Mouse (Mus musculus): Measurements from ENCODE around the gene Gsta3. TPM values are rescaled to one million over a fixed set of nuclear protein-coding genes. Genes with fewer than 3 reads are reported as not detected.

Gene Gsta3
- polyA plus RNA-seq, 1 experiment = 0.97 TPM

DNA sequence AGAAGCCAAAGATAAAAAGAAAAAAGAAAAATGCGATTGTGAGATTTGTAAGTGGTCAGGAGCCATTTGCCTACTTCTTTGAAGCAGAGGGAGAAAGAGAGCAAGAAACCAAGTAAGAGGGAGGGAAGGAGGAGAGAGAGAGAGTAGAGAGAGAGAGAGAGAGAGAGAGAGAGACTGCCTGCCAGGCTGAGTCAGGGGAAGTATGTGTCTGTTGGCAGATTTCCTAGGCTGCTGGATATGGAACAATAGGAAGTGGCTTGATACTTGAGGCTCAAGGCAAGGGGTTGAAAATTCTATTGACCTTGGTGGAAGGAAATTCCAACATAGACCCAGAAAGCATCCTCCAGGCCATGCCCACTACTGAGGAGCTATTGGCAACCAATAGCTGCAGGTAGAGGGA lies 55.8 kb downstream of the Gsta3 start:
- no peak for TF ChIP-seq POLR2A (IDR thresholded peaks at IDR 0.05; ENCODE audit: control insufficient read depth, extremely low read depth, insufficient read depth, low read length, poor library complexity)
- TF ChIP-seq CTCF (IDR thresholded peaks at IDR 0.05; ENCODE audit: borderline replicate concordance, control insufficient read depth, extremely low read depth, insufficient read depth, low read length, poor library complexity) = no peak
- H3K27ac ChIP-seq (ENCODE audit: control insufficient read depth, insufficient read depth, low read length) = no peak overlapping the region
- H3K4me1 ChIP-seq (replicated peaks; ENCODE audit: control insufficient read depth, insufficient read depth, low read length) = no peaks in the 10 kb centered on the region
- WGBS = 87% methylated on average over 1 of the region's 1 CpGs
- H3K27me3 ChIP-seq (ENCODE audit: control insufficient read depth, insufficient read depth, low read length) = no peaks in the 10 kb centered on the region
- no peaks in the 10 kb centered on the region for H3K36me3 ChIP-seq (ENCODE audit: control insufficient read depth, insufficient read depth, low read length)
- no peak for DNase-seq
- no peak overlapping the region for H3K4me3 ChIP-seq (ENCODE audit: control insufficient read depth, insufficient read depth, low read length)

DNA sequence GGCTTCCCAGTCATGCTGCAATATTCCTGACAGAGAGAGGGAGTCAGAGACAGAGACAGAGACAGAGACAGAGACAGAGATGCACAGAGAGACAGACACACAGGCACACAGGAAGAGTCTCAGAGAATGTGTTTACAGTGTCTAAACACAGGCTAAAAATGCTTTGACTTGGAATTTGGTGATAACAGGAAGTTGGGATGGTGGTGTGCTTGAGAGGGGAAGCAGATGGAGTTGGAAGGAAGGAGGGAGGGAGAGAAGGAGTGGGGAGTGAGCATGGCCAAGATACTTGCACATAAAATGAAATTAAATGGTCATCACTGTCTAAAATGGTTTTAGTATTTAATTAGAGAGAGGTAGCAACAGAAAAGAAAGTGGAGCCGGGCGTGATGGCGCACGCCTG lies 57.7 kb downstream of the Gsta3 start:
- no peaks in the 10 kb centered on the region for H3K4me1 ChIP-seq (replicated peaks; ENCODE audit: control insufficient read depth, insufficient read depth, low read length)
- H3K4me3 ChIP-seq (ENCODE audit: control insufficient read depth, insufficient read depth, low read length) = no peak overlapping the region
- no peak for DNase-seq
- H3K27me3 ChIP-seq (ENCODE audit: control insufficient read depth, insufficient read depth, low read length) = no peaks in the 10 kb centered on the region
- no peak overlapping the region for H3K27ac ChIP-seq (ENCODE audit: control insufficient read depth, insufficient read depth, low read length)
- WGBS = 99% methylated on average over 4 of the region's 4 CpGs
- TF ChIP-seq POLR2A (IDR thresholded peaks at IDR 0.05; ENCODE audit: control insufficient read depth, extremely low read depth, insufficient read depth, low read length, poor library complexity) (no peak), CTCF (IDR thresholded peaks at IDR 0.05; ENCODE audit: borderline replicate concordance, control insufficient read depth, extremely low read depth, insufficient read depth, low read length, poor library complexity) (no peak)
- H3K36me3 ChIP-seq (ENCODE audit: control insufficient read depth, insufficient read depth, low read length) = no peaks in the 10 kb centered on the region

DNA sequence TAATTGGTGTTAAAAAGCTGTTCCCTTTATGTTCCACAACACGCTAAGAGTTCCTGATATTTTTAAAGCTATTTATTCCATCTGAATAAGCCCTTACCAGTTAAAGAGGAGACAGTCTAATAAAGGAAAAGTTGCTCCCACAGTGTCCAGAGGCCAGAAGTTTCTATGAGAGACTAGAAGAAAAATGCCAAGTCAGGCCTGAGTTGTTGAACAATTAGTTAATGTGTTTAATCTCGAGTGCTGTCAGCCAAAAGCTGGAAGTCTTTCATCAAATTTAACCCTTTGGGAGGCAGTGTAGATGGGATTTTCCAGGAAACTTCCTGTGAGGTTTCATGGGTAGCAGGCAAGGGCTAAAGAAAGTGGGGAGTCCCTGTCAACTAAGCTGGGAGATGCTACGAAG lies 59.4 kb downstream of the Gsta3 start:
- no peak for DNase-seq
- no peaks in the 10 kb centered on the region for H3K27me3 ChIP-seq (ENCODE audit: control insufficient read depth, insufficient read depth, low read length)
- TF ChIP-seq CTCF (IDR thresholded peaks at IDR 0.05; ENCODE audit: borderline replicate concordance, control insufficient read depth, extremely low read depth, insufficient read depth, low read length, poor library complexity) (no peak), POLR2A (IDR thresholded peaks at IDR 0.05; ENCODE audit: control insufficient read depth, extremely low read depth, insufficient read depth, low read length, poor library complexity) (no peak)
- WGBS = 67% methylated on average over 3 of the region's 3 CpGs
- no peak overlapping the region for H3K27ac ChIP-seq (ENCODE audit: control insufficient read depth, insufficient read depth, low read length)
- 0 out of 2 replicates have a peak, but pooled peaks cover 2% of the 10 kb centered on the region for H3K4me1 ChIP-seq (replicated peaks; ENCODE audit: control insufficient read depth, insufficient read depth, low read length)
- H3K4me3 ChIP-seq (ENCODE audit: control insufficient read depth, insufficient read depth, low read length) = no peak overlapping the region
- H3K36me3 ChIP-seq (ENCODE audit: control insufficient read depth, insufficient read depth, low read length) = no peaks in the 10 kb centered on the region

DNA sequence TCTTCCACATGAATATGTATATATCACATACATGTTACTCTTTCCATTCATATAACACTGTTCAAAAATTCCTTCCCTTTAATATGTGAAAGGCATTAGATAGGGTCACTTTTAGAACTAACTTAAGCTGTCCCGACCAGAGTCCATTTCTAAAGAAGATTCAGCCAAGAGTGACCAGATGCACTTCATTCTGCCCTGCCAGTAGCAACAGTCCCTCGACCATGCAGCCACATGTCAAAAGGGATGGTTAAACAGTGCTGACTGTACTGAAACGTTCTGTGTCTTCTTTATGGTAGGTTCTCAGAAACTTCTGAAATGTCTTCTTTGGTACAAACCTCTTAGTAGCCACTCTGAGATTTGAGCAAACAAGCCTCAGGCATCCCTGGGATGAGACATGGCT lies 61.3 kb downstream of the Gsta3 start:
- TF ChIP-seq CTCF (IDR thresholded peaks at IDR 0.05; ENCODE audit: borderline replicate concordance, control insufficient read depth, extremely low read depth, insufficient read depth, low read length, poor library complexity) (no peak), POLR2A (IDR thresholded peaks at IDR 0.05; ENCODE audit: control insufficient read depth, extremely low read depth, insufficient read depth, low read length, poor library complexity) (no peak)
- DNase-seq = no peak
- WGBS = 90% methylated on average over 3 of the region's 3 CpGs
- H3K36me3 ChIP-seq (ENCODE audit: control insufficient read depth, insufficient read depth, low read length) = no peaks in the 10 kb centered on the region
- no peak overlapping the region for H3K4me3 ChIP-seq (ENCODE audit: control insufficient read depth, insufficient read depth, low read length)
- no peak overlapping the region for H3K27ac ChIP-seq (ENCODE audit: control insufficient read depth, insufficient read depth, low read length)
- H3K4me1 ChIP-seq (replicated peaks; ENCODE audit: control insufficient read depth, insufficient read depth, low read length) = 0 out of 2 replicates have a peak, but pooled peaks cover 2% of the 10 kb centered on the region
- H3K27me3 ChIP-seq (ENCODE audit: control insufficient read depth, insufficient read depth, low read length) = no peaks in the 10 kb centered on the region

DNA sequence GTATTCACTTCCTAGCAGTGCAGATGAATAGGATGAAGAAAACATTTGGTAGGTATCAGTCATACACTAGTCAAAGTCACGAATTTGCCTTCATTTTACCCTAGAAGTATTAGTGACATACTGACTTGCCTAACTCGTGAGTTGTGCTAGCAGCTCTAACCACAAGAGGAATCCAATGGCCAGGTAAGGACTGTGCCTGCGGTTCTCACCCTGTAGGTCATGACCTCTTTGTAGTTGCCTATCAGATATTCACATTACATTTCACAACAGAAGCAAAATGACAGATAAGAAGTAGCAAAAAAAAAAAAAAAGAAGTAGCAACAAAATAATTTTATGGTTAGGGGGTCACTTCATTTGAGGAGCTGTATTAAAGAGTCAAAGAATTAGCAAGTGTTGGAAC lies 63.8 kb downstream of the Gsta3 start:
- TF ChIP-seq CTCF (IDR thresholded peaks at IDR 0.05; ENCODE audit: borderline replicate concordance, control insufficient read depth, extremely low read depth, insufficient read depth, low read length, poor library complexity) = no peak
- TF ChIP-seq POLR2A (IDR thresholded peaks at IDR 0.05; ENCODE audit: control insufficient read depth, extremely low read depth, insufficient read depth, low read length, poor library complexity) = no peak
- no peaks in the 10 kb centered on the region for H3K27me3 ChIP-seq (ENCODE audit: control insufficient read depth, insufficient read depth, low read length)
- DNase-seq = no peak
- H3K4me3 ChIP-seq (ENCODE audit: control insufficient read depth, insufficient read depth, low read length) = no peak overlapping the region
- H3K36me3 ChIP-seq (ENCODE audit: control insufficient read depth, insufficient read depth, low read length) = no peaks in the 10 kb centered on the region
- WGBS = 67% methylated on average over 3 of the region's 3 CpGs
- H3K27ac ChIP-seq (ENCODE audit: control insufficient read depth, insufficient read depth, low read length) = no peak overlapping the region
- H3K4me1 ChIP-seq (replicated peaks; ENCODE audit: control insufficient read depth, insufficient read depth, low read length) = 0 out of 2 replicates have a peak, but pooled peaks cover 2% of the 10 kb centered on the region

GRCm38 (mm10) chr1:21304646-21305045 lies 64.3 kb downstream of the Gsta3 start:
- 95% methylated on average over 4 of the region's 4 CpGs for whole genome bisulfite sequencing
- TF ChIP-seq CTCF (IDR thresholded peaks at IDR 0.05; ENCODE audit: borderline replicate concordance, control insufficient read depth, extremely low read depth, insufficient read depth, low read length, poor library complexity) = no peak
- TF ChIP-seq POLR2A (IDR thresholded peaks at IDR 0.05; ENCODE audit: control insufficient read depth, extremely low read depth, insufficient read depth, low read length, poor library complexity) = no peak
- no peak overlapping the region for H3K4me3 ChIP-seq (ENCODE audit: control insufficient read depth, insufficient read depth, low read length)
- no peaks in the 10 kb centered on the region for H3K27me3 ChIP-seq (ENCODE audit: control insufficient read depth, insufficient read depth, low read length)
- no peak overlapping the region for H3K27ac ChIP-seq (ENCODE audit: control insufficient read depth, insufficient read depth, low read length)
- no peaks in the 10 kb centered on the region for H3K36me3 ChIP-seq (ENCODE audit: control insufficient read depth, insufficient read depth, low read length)
- no peak for DNase-seq
- 0 out of 2 replicates have a peak, but pooled peaks cover 2% of the 10 kb centered on the region for H3K4me1 ChIP-seq (replicated peaks; ENCODE audit: control insufficient read depth, insufficient read depth, low read length)

DNA sequence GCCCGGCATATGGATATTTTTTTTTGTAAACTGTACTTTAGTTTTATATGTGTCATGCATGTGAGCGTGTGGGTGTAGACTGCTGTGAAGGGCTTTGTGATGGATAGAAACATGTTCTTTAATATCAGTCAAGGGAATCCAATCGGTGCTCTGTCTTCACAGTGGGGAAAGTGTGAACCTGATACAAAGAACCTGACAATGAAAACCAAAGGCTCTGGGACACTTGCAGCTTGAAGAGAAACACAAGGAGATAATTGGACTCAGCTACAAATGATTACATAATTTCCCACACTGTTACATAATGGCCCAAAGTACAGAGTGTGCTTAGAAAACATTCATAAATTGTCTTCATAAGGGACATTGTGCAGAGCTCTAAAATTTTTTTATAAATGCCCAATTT lies 65.1 kb downstream of the Gsta3 start:
- DNase-seq = no peak
- 96% methylated on average over 3 of the region's 3 CpGs for WGBS
- no peak overlapping the region for H3K27ac ChIP-seq (ENCODE audit: control insufficient read depth, insufficient read depth, low read length)

More for the DNA sequence above, 65.1 kb downstream of the Gsta3 start:
- no peak overlapping the region for H3K4me3 ChIP-seq (ENCODE audit: control insufficient read depth, insufficient read depth, low read length)
- H3K4me1 ChIP-seq (replicated peaks; ENCODE audit: control insufficient read depth, insufficient read depth, low read length) = 0 out of 2 replicates have a peak, but pooled peaks cover 2% of the 10 kb centered on the region
- H3K27me3 ChIP-seq (ENCODE audit: control insufficient read depth, insufficient read depth, low read length) = no peaks in the 10 kb centered on the region
- TF ChIP-seq POLR2A (IDR thresholded peaks at IDR 0.05; ENCODE audit: control insufficient read depth, extremely low read depth, insufficient read depth, low read length, poor library complexity) (no peak), CTCF (IDR thresholded peaks at IDR 0.05; ENCODE audit: borderline replicate concordance, control insufficient read depth, extremely low read depth, insufficient read depth, low read length, poor library complexity) (no peak)
- H3K36me3 ChIP-seq (ENCODE audit: control insufficient read depth, insufficient read depth, low read length) = no peaks in the 10 kb centered on the region

All from thymus, adult 2 months (tissue).